Mouse (Mus musculus) small intestine, adult 2 months (tissue): ENCODE data around the gene Sqor.

Experiments used
- CTCF ChIP-seq: fragments of 200-500 bp; IDR thresholded peaks from 2 replicates; pipeline ENCODE4 v1.5.1; 2012; ENCODE audit warnings: low read depth, mild to moderate bottlenecking, control low read depth, inconsistent platforms, low read length, moderate library complexity, mixed read lengths; ENCODE audit not compliant: insufficient replicate concordance, insufficient read length; ENCODE audit errors: extremely low read depth
- POLR2A ChIP-seq: fragments of 200-500 bp; IDR thresholded peaks from 2 replicates; pipeline ENCODE4 v1.6.1; 2012; ENCODE audit warnings: low read depth, mild to moderate bottlenecking, control low read depth, inconsistent platforms, low read length, moderate library complexity

DNA sequence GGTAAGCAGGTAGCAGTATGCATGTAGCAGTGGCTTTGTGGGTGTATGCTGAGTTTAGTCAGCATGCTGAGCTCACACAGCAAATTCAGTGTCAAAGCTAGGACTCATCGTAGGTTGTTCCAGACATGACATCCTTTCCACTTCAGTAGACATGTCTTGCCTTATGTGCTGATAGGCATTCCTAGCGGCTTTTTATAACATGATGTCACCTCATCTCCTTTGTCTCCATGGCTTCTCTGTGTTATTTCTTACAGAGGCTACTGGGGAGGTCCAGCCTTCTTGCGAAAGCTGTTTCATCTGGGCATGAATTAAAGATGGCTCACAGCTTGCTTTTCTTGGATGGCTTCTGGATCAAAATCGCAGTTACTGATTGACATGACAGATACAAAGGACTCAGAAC lies 44.0 kb downstream of the Sqor start:
- no peak for TF ChIP-seq CTCF
- TF ChIP-seq POLR2A: no peak
